24 mouse cellular contexts compared by ENCODE assay signal in genomic region chr2:20559083-20559482, GRCm38 (mm10).
DNase-seq lines count a peak whose midpoint lies in the region; ATAC-seq and TF ChIP-seq lines count a peak whose summit lies in the region.
"Had no signal": no experiment of that assay in that cellular context is flagged by ENCODE, and none has a peak within 500 bp of the region (broad histone marks: within the 10 kb centered on the region; RNA-seq: fewer than 3 reads in every experiment).

No protein-coding gene starts in this region.

- WGBS in limb, embryonic 13.5 days = 70% methylated on average over 5 of the region's 5 CpGs
- 65% methylated on average over 5 of the region's 5 CpGs for WGBS in limb, embryonic 10.5 days
- 59% methylated on average over 5 of the region's 5 CpGs for WGBS in lung, postnatal 0 days
- 71% methylated on average over 5 of the region's 5 CpGs for WGBS in stomach, embryonic 16.5 days

- no peaks in the 10 kb centered on the region for H3K9me3 ChIP-seq in limb, embryonic 13.5 days
- no peaks in the 10 kb centered on the region for H3K9me3 ChIP-seq in limb, embryonic 10.5 days (replicated peaks)
- no peaks in the 10 kb centered on the region for H3K9me3 ChIP-seq in lung, postnatal 0 days (ENCODE audit: low read length)
- no peaks in the 10 kb centered on the region for H3K9me3 ChIP-seq in stomach, embryonic 16.5 days (replicated peaks; ENCODE audit: control insufficient read depth, low read length)
- H3K9me3 ChIP-seq: heart, embryonic 10.5 days; hindbrain, embryonic 12.5 days; limb, embryonic 12.5 days; liver, embryonic 13.5 days; midbrain, embryonic 15.5 days; neural tube, embryonic 13.5 days had no signal

- ATAC-seq in limb, embryonic 13.5 days (ENCODE audit: low FRiP score, low read depth) = no peak
- ATAC-seq in lung, postnatal 0 days = peak; percentile 60
- no peak for ATAC-seq in stomach, embryonic 16.5 days (ENCODE audit: insufficient read depth, low FRiP score)
- ATAC-seq: forebrain, embryonic 14.5 days; midbrain, embryonic 15.5 days had no signal

- 0 out of 2 replicates have a peak, but pooled peaks cover 5% of the 10 kb centered on the region for H3K4me1 ChIP-seq in limb, embryonic 13.5 days
- peaks cover 14% of the 10 kb centered on the region for H3K4me1 ChIP-seq in limb, embryonic 10.5 days
- peaks cover 16% of the 10 kb centered on the region for H3K4me1 ChIP-seq in embryonic fibroblast, embryonic 13.5 days (ENCODE audit: control insufficient read depth, insufficient read depth, low read length)
- no peaks in the 10 kb centered on the region for H3K4me1 ChIP-seq in lung, postnatal 0 days (ENCODE audit: insufficient read depth, low read depth, low read length)
- H3K4me1 ChIP-seq in stomach, embryonic 16.5 days (ENCODE audit: control insufficient read depth, insufficient read depth, low read length) = peaks cover 17% of the 10 kb centered on the region
- H3K4me1 ChIP-seq: limb, embryonic 12.5 days; liver, embryonic 13.5 days; midbrain, embryonic 15.5 days; neural tube, embryonic 13.5 days had no signal

- peak overlapping the region; percentile 48; the same call in 1 of the 2 replicates for H3K27ac ChIP-seq in limb, embryonic 13.5 days
- no peak overlapping the region for H3K27ac ChIP-seq in limb, embryonic 10.5 days
- peak overlapping the region; percentile 55 for H3K27ac ChIP-seq in embryonic fibroblast, embryonic 13.5 days (ENCODE audit: insufficient read depth, low read length)
- H3K27ac ChIP-seq in lung, postnatal 0 days (ENCODE audit: low read length) = no peak overlapping the region
- H3K27ac ChIP-seq in stomach, embryonic 16.5 days (ENCODE audit: low read length) = peak overlapping the region; percentile 87
- H3K27ac ChIP-seq: heart, embryonic 10.5 days; hindbrain, embryonic 12.5 days; layer of hippocampus, adult 2 months; limb, embryonic 12.5 days; liver, embryonic 13.5 days; macrophage; midbrain, embryonic 15.5 days; neural tube, embryonic 13.5 days had no signal

- TF ChIP-seq POLR2A in embryonic fibroblast, embryonic 13.5 days (IDR thresholded peaks at IDR 0.05; ENCODE audit: low read depth, low read length) = no peak

- H3K36me3 ChIP-seq in limb, embryonic 13.5 days = no peaks in the 10 kb centered on the region
- no peaks in the 10 kb centered on the region for H3K36me3 ChIP-seq in limb, embryonic 10.5 days
- no peaks in the 10 kb centered on the region for H3K36me3 ChIP-seq in lung, postnatal 0 days (ENCODE audit: insufficient read depth, low read length)
- no peaks in the 10 kb centered on the region for H3K36me3 ChIP-seq in stomach, embryonic 16.5 days (ENCODE audit: control insufficient read depth, insufficient read depth, low read length)
- H3K36me3 ChIP-seq: heart, embryonic 10.5 days; hindbrain, embryonic 12.5 days; limb, embryonic 12.5 days; liver, embryonic 13.5 days; midbrain, embryonic 15.5 days; neural tube, embryonic 13.5 days had no signal

- TF ChIP-seq CTCF in embryonic fibroblast, embryonic 13.5 days (IDR thresholded peaks at IDR 0.05; ENCODE audit: borderline replicate concordance, insufficient read depth, low read length) = no peak
- no peak for TF ChIP-seq CTCF in lung, postnatal 0 days (IDR thresholded peaks at IDR 0.05)

- no peak overlapping the region for H3K4me2 ChIP-seq in limb, embryonic 13.5 days (replicated peaks)
- H3K4me2 ChIP-seq in lung, postnatal 0 days (replicated peaks; ENCODE audit: low read depth, low read length) = no peak overlapping the region
- peak overlapping the region; percentile 24; the same call in 1 of the 2 replicates for H3K4me2 ChIP-seq in stomach, embryonic 16.5 days (ENCODE audit: low read depth, low read length)
- H3K4me2 ChIP-seq: hindbrain, embryonic 12.5 days; limb, embryonic 12.5 days; liver, embryonic 13.5 days; midbrain, embryonic 15.5 days; neural tube, embryonic 13.5 days had no signal

- H3K9ac ChIP-seq in limb, embryonic 13.5 days = no peak overlapping the region
- no peak overlapping the region for H3K9ac ChIP-seq in lung, postnatal 0 days (replicated peaks; ENCODE audit: low read depth)
- H3K9ac ChIP-seq in stomach, embryonic 16.5 days (ENCODE audit: low read length) = no peak overlapping the region
- H3K9ac ChIP-seq: hindbrain, embryonic 12.5 days; limb, embryonic 12.5 days; liver, embryonic 13.5 days; midbrain, embryonic 15.5 days; neural tube, embryonic 13.5 days had no signal

- no peak for TF ChIP-seq EP300 in lung, postnatal 0 days (IDR thresholded peaks at IDR 0.05)

- H3K4me3 ChIP-seq in limb, embryonic 13.5 days = no peak overlapping the region
- H3K4me3 ChIP-seq in limb, embryonic 10.5 days = no peak overlapping the region
- no peak overlapping the region for H3K4me3 ChIP-seq in embryonic fibroblast, embryonic 13.5 days (ENCODE audit: insufficient read depth, low read length)
- no peak overlapping the region for H3K4me3 ChIP-seq in lung, postnatal 0 days (ENCODE audit: low read depth, low read length)
- H3K4me3 ChIP-seq in stomach, embryonic 16.5 days (replicated peaks; ENCODE audit: low read length) = no peak overlapping the region
- H3K4me3 ChIP-seq: gastrocnemius, adult 2 months; heart, embryonic 10.5 days; hindbrain, embryonic 12.5 days; layer of hippocampus, adult 2 months; limb, embryonic 12.5 days; liver, embryonic 13.5 days; midbrain, embryonic 15.5 days; myocyte; neural tube, embryonic 13.5 days had no signal

- H3K27me3 ChIP-seq in limb, embryonic 13.5 days = no peaks in the 10 kb centered on the region
- H3K27me3 ChIP-seq in limb, embryonic 10.5 days (ENCODE audit: low read depth, poor library complexity, severe bottlenecking) = no peaks in the 10 kb centered on the region
- no peaks in the 10 kb centered on the region for H3K27me3 ChIP-seq in lung, postnatal 0 days (replicated peaks; ENCODE audit: insufficient read depth, low read length)
- H3K27me3 ChIP-seq in stomach, embryonic 16.5 days (ENCODE audit: control insufficient read depth, insufficient read depth, low read length) = no peaks in the 10 kb centered on the region
- H3K27me3 ChIP-seq: hindbrain, embryonic 12.5 days; limb, embryonic 12.5 days; liver, embryonic 13.5 days; midbrain, embryonic 15.5 days; neural tube, embryonic 13.5 days had no signal

- no peak for DNase-seq in limb, embryonic 10.5 days (ENCODE audit: low spot score)
- DNase-seq in lung, postnatal 0 days (ENCODE audit: low spot score) = peak; percentile 61
- DNase-seq in T-cell, adult 2 months (ENCODE audit: low spot score) = no peak
- DNase-seq in embryo, embryonic 11 days = no peak
- DNase-seq: adrenal gland, postnatal 25 days; cerebellum, adult 8-10 months; gastrocnemius, adult 2 months; kidney, adult 8-10 months; kidney, postnatal 10 days; liver, embryonic 13.5 days; retina, postnatal 1 day; right cerebral cortex, postnatal 4 days had no signal

Comparison
In these comparisons a context has a peak if more than half of its experiments do, and no peak if none do; other contexts are left out.
1. H3K27ac ChIP-seq: peak in limb, embryonic 13.5 days (single experiment), embryonic fibroblast, embryonic 13.5 days (single experiment) and stomach, embryonic 16.5 days (single experiment); none in limb, embryonic 10.5 days (single experiment) and lung, postnatal 0 days (single experiment).